Mouse (Mus musculus) bone marrow, adult 2 months (tissue): ENCODE measurements around the gene Iqsec2.
A peak's percentile ranks its signal among the peaks of the same experiment; 100 is the strongest.

ENCODE experiments used
- CTCF ChIP-seq: fragments of 200-500 bp; IDR thresholded peaks from 2 replicates; pipeline ENCODE4 v1.5.1; 2011; ENCODE audit warnings: low read length, control low read depth; ENCODE audit not compliant: control insufficient read depth, insufficient read depth
- POLR2A ChIP-seq: fragments of 200-500 bp; IDR thresholded peaks from 2 replicates; pipeline ENCODE4 v1.6.1; 2011; ENCODE audit warnings: low read depth, mild to moderate bottlenecking, control low read depth, low read length, borderline replicate concordance; ENCODE audit not compliant: control insufficient read depth

DNA sequence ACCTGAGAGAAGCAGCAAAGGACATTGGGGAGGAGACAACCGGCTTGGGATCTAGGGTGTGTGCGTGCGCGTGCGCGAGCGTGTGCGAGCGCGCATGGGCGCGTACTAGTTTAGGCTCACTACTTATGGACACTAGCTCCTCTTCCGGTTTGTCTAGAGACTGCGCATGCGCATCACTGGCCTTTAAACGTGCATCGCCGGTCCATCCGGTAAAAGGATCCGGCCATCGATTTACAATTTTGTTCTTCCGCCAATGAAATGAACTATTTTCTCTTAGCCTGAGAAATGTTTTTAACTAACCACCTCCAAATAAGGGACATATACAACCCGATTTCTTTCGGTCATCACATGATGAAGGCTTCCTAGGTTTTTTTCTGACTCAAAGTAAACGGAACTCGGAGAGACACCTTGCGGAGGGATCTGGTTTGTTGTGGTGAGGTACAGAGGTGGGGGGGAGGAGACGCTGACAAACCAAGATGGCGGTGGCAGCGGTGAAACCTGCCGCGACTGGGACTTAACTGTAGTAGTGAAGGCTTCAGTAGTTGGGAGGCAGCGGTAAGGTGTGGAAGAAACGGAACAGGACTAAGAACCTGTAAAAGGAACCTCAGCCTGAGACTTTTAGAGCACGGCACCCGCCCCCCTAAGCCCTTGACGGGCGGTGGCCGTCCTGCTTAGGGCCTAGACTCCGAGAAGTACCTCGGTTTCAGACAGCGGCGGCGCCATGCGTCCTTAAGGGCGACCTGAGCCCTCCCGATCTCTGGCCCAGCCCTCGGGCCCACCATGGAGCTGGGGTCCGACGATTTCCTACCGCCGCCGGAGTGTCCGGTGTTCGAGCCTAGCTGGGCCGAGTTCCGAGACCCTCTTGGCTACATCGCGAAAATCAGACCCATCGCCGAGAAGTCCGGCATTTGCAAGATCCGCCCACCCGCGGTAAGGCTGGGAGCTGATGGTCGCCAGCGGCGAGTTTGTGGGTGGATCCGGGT is 89.0 kb downstream of the Iqsec2 start, which contains the start of gene Kdm5c:
- TF ChIP-seq POLR2A (peak; percentile 52; the same call in 1 of the 2 replicates), CTCF (no peak)
